Mouse (Mus musculus) brain, adult 10 weeks (tissue): ENCODE results near the gene Sec31a. TPM values are rescaled to one million over a fixed set of nuclear protein-coding genes. Genes with fewer than 3 reads are reported as not detected.

Source experiments
- polyA plus RNA-seq: library from polyadenylated mRNA; stranded (reverse); fragments of 350-450 nt; fragmentation: Illumina TruSeq; extraction: RNeasy Lipid Tissue Mini Kit (QIAGEN cat#74804); gene quantifications from one replicate; pipeline ENCODE4 v1.2.3, GENCODE M21; 2015; ENCODE audit warnings: low read depth, low replicate concordance

Gene Sec31a
- 90.8 TPM for polyA plus RNA-seq

DNA sequence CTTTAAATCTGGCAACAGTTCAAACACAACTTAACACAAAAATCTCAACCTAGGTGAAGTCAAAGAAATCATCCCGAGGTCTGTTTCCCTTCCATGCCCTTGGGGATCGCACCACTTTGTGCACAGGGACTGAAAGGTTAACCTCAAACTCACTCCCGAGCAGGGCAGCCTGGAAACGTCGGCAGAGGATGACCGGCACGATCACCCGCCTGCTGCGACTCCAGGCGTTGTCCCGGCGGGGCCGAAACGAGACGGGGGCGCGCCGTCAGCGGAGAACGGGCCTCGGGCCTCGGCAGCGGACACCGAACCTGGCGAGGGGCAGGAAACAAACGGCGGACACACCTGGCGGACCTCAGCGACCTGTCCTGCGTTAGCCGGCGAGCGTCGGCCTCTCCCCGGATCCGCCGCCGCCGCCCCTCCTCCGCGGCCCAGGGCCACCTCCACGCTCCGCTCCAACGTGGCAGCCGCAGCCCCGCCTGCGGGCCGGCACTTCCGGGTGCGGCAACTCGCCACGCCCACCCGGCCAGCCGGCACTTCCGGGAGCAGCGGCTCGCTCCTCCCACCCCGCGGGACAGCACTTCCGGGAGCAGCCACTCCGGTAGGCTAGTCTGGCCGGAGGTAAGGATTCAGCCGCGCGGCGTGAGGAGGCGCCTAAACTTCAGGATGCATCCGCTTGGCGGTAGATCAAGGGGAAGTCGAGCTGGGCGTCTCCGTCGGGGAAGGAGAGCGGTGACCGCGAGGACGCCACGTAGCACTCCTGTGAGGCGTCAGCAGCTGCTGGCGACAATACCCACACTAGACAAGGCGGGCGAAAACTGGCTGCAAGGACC lies at the start of gene Sec31a:
Gene Sec31a, minus strand, starts transcription at position 474 of the 830 bp plus-strand sequence.

Other genes with a start within 250 kb of the Sec31a start
- gene Lin54, start 84.4 kb upstream of the Sec31a start, polyA plus RNA-seq: 8.9 TPM
- gene Cops4, start 102.1 kb upstream of the Sec31a start, polyA plus RNA-seq: 130 TPM
- gene Plac8, start 156.0 kb upstream of the Sec31a start, polyA plus RNA-seq: not detected